Mouse (Mus musculus): ENCODE measurements around the gene Lrtm1. TPM values are rescaled to one million over a fixed set of nuclear protein-coding genes. Genes with fewer than 3 reads are reported as not detected.

Lrtm1 gene
- polyA plus RNA-seq, 1 experiment from 2014 or later = 0.09 TPM

DNA sequence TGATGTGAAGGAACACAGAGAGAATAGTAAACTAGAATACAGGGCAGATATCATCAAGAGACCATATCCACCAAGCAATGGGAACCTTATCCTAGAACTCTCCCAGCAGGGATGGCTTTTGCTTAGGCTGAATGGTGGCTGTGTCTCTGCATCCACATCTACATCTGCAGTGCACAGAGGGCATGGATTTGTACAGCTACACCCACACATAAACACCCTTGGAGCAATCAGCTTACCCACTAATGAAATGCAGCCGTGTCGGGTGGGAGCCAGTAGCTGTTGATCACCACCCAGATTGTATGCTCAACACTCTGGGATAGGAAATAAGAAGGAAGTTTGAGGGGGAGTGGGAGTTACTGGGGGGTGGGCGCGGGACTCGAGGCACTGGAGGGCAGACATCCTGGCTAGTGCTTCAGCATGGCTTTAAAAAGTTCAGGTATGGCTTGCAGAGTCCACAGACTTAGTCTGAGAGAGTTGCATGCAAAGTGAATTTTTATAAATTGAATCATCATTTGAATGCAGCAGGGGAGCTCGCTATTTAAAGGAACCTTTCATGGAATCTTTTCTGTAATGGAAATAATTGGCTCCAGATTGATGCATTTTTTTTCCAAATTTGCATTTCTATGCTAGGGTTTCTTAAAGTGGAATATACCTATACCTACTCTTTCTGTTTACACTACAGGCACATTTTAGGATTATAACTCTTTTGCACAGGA is 10.5 kb downstream of the Lrtm1 start:
- Histone ChIP-seq H3K4me1 (ENCODE audit: control insufficient read depth, insufficient read depth, low read length) (no peaks in the 10 kb centered on the region), H3K4me3 (ENCODE audit: low read length) (no peak overlapping the region), H3K27me3 (ENCODE audit: control insufficient read depth, insufficient read depth, low read length) (no peaks in the 10 kb centered on the region), H3K27ac (ENCODE audit: low read depth, low read length) (no peak overlapping the region), H3K36me3 (ENCODE audit: control insufficient read depth, insufficient read depth, low read length) (no peaks in the 10 kb centered on the region), H3K4me2 (replicated peaks; ENCODE audit: low read depth, low read length) (no peak overlapping the region), H3K9me3 (ENCODE audit: control insufficient read depth, low read length) (no peaks in the 10 kb centered on the region), H3K9ac (ENCODE audit: low read depth, low read length) (no peak overlapping the region)
- ATAC-seq (ENCODE audit: low FRiP score, low TSS enrichment) = no peak
- 85% methylated on average over 6 of the region's 6 CpGs for WGBS

DNA sequence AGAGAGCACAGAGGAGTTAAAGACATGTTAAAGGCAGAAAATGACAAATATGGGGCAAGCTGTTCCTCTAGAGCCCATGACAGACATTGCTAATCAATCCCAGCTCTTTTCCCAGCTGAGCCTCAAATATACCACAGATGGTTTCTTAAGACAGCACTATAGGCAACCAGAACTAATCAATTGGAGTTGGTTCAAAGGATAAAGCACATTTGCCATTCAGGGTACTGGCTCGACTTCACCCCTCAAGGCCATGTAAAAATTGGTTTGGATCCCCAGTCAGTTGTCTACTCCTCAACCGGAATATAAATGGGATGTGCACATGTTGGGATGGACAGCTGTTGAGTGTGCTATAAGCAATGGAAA is 11.1 kb downstream of the Lrtm1 start:
- WGBS = 87% methylated on average over 2 of the region's 2 CpGs

DNA sequence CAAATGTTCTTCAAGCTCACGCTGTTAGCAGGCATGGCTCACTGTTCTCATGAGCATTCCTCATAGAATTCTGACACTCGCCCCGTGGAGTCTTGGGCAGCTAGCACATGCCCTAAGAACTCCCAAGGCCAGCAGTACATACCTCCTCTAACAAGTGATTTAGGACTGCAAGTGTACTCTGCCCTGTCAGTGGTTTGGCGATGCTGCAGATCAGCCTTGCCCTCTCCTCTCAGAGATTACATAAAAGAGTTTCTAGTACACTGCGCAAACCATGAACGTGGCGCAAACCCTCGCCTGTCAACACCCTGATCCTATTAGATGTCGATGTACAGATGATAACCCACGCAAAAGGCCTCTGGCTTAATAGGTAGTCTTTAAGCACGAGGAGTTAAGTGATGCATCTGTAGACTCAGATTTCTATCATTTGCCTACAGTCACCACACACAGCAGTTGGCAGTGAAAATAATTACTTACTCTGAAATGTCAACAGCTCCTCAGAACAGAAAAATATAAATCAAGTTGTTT is 11.9 kb downstream of the Lrtm1 start:
- no peak for ATAC-seq (ENCODE audit: low FRiP score, low TSS enrichment)
- H3K4me3 ChIP-seq (ENCODE audit: low read length) = no peak overlapping the region
- H3K9me3 ChIP-seq (ENCODE audit: control insufficient read depth, low read length) = no peaks in the 10 kb centered on the region
- no peaks in the 10 kb centered on the region for H3K4me1 ChIP-seq (ENCODE audit: control insufficient read depth, insufficient read depth, low read length)
- no peaks in the 10 kb centered on the region for H3K27me3 ChIP-seq (ENCODE audit: control insufficient read depth, insufficient read depth, low read length)
- 78% methylated on average over 11 of the region's 11 CpGs for WGBS
- no peaks in the 10 kb centered on the region for H3K36me3 ChIP-seq (ENCODE audit: control insufficient read depth, insufficient read depth, low read length)
- H3K9ac ChIP-seq (ENCODE audit: low read depth, low read length) = no peak overlapping the region
- H3K27ac ChIP-seq (ENCODE audit: low read depth, low read length) = no peak overlapping the region
- no peak overlapping the region for H3K4me2 ChIP-seq (replicated peaks; ENCODE audit: low read depth, low read length)

More for the DNA sequence above, 11.1 kb downstream of the Lrtm1 start:
- Histone ChIP-seq H3K36me3 (ENCODE audit: control insufficient read depth, insufficient read depth, low read length) (no peaks in the 10 kb centered on the region), H3K27me3 (ENCODE audit: control insufficient read depth, insufficient read depth, low read length) (no peaks in the 10 kb centered on the region), H3K9me3 (ENCODE audit: control insufficient read depth, low read length) (no peaks in the 10 kb centered on the region), H3K4me2 (replicated peaks; ENCODE audit: low read depth, low read length) (no peak overlapping the region), H3K4me1 (ENCODE audit: control insufficient read depth, insufficient read depth, low read length) (no peaks in the 10 kb centered on the region), H3K27ac (ENCODE audit: low read depth, low read length) (no peak overlapping the region), H3K4me3 (ENCODE audit: low read length) (no peak overlapping the region), H3K9ac (ENCODE audit: low read depth, low read length) (no peak overlapping the region)
- ATAC-seq (ENCODE audit: low FRiP score, low TSS enrichment) = no peak

DNA sequence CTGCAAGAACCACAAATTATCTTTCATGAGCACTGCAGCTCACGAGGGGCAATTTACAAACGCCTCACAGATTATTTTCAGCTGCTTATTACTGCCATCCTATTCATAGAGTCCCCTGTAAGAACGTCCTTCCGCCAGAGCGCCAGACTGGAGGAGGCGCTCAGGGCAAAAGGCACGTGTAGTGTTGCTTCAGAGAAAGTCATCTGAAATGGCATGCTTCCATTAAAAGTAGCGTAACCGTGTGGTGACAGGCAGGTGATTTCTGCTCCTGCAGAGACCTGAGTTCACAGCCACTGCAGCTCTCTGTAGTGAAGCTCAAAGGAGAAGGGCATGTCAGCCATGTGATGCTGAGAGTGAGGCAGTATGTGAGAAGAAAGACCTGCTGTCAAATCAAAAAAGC is 12.5 kb downstream of the Lrtm1 start:
- no peaks in the 10 kb centered on the region for H3K36me3 ChIP-seq (ENCODE audit: control insufficient read depth, insufficient read depth, low read length)
- H3K9me3 ChIP-seq (ENCODE audit: control insufficient read depth, low read length) = no peaks in the 10 kb centered on the region
- H3K4me1 ChIP-seq (ENCODE audit: control insufficient read depth, insufficient read depth, low read length) = no peaks in the 10 kb centered on the region
- no peak for ATAC-seq (ENCODE audit: low FRiP score, low TSS enrichment)
- no peak overlapping the region for H3K9ac ChIP-seq (ENCODE audit: low read depth, low read length)
- whole genome bisulfite sequencing = 72% methylated on average over 9 of the region's 9 CpGs
- H3K27me3 ChIP-seq (ENCODE audit: control insufficient read depth, insufficient read depth, low read length) = no peaks in the 10 kb centered on the region
- no peak overlapping the region for H3K27ac ChIP-seq (ENCODE audit: low read depth, low read length)
- no peak overlapping the region for H3K4me2 ChIP-seq (replicated peaks; ENCODE audit: low read depth, low read length)
- no peak overlapping the region for H3K4me3 ChIP-seq (ENCODE audit: low read length)

DNA sequence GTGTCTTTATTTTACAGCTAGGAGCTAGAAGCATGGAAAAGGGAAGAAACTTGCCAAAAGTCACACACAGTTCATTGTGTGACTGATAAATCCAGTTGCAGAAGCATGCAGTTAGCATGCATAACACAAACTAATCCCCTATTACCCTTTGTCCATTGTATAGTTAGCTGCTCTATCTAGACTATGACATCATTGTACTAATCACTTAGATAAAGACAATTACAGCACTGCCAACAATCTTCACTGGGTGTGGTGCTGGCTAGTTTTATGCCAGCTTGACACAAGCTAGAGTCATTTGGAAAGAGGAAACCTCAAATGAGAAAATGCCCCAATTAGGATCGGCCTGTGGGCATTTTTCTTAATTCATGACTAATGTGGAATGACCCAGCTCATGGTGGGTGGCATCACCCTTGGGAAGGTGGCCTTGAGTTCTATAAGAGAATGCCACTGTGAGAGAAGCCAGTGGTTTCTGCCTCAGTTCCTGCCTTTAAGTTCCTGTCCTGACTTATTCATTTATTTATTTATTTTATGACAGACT is 13.9 kb downstream of the Lrtm1 start:
- H3K4me2 ChIP-seq (replicated peaks; ENCODE audit: low read depth, low read length) = no peak overlapping the region
- H3K9me3 ChIP-seq (ENCODE audit: control insufficient read depth, low read length) = no peaks in the 10 kb centered on the region
- H3K4me1 ChIP-seq (ENCODE audit: control insufficient read depth, insufficient read depth, low read length) = no peaks in the 10 kb centered on the region
- no peaks in the 10 kb centered on the region for H3K27me3 ChIP-seq (ENCODE audit: control insufficient read depth, insufficient read depth, low read length)
- H3K27ac ChIP-seq (ENCODE audit: low read depth, low read length) = no peak overlapping the region
- H3K9ac ChIP-seq (ENCODE audit: low read depth, low read length) = no peak overlapping the region
- WGBS = 85% methylated on average over 1 of the region's 1 CpGs
- no peak overlapping the region for H3K4me3 ChIP-seq (ENCODE audit: low read length)
- no peak for ATAC-seq (ENCODE audit: low FRiP score, low TSS enrichment)
- H3K36me3 ChIP-seq (ENCODE audit: control insufficient read depth, insufficient read depth, low read length) = no peaks in the 10 kb centered on the region

DNA sequence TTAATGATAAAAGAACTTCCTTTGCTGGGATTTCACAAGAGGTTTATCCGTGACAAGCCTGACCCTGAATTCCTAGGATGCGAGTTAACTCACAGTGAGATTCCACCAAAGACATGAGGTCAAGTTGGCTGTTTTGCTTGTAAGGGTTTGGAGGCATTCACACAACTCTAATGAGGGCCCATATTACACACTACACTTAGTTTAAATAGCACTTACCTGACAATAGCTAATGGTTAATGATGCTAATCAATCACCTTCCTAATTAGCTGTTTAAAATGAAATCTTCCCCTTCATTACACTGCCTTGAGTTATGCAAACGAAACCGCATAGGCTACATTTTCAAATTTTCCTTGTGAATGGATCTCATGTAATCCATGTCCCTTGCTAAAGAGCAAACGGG is 20.2 kb downstream of the Lrtm1 start:
- H3K4me2 ChIP-seq (replicated peaks; ENCODE audit: low read depth, low read length) = no peak overlapping the region
- no peaks in the 10 kb centered on the region for H3K9me3 ChIP-seq (ENCODE audit: control insufficient read depth, low read length)
- no peak overlapping the region for H3K27ac ChIP-seq (ENCODE audit: low read depth, low read length)
- no peak overlapping the region for H3K4me3 ChIP-seq (ENCODE audit: low read length)
- H3K27me3 ChIP-seq (ENCODE audit: control insufficient read depth, insufficient read depth, low read length) = no peaks in the 10 kb centered on the region
- no peak for ATAC-seq (ENCODE audit: low FRiP score, low TSS enrichment)
- WGBS = 65% methylated on average over 5 of the region's 5 CpGs
- no peaks in the 10 kb centered on the region for H3K36me3 ChIP-seq (ENCODE audit: control insufficient read depth, insufficient read depth, low read length)
- H3K9ac ChIP-seq (ENCODE audit: low read depth, low read length) = no peak overlapping the region
- H3K4me1 ChIP-seq (ENCODE audit: control insufficient read depth, insufficient read depth, low read length) = no peaks in the 10 kb centered on the region

DNA sequence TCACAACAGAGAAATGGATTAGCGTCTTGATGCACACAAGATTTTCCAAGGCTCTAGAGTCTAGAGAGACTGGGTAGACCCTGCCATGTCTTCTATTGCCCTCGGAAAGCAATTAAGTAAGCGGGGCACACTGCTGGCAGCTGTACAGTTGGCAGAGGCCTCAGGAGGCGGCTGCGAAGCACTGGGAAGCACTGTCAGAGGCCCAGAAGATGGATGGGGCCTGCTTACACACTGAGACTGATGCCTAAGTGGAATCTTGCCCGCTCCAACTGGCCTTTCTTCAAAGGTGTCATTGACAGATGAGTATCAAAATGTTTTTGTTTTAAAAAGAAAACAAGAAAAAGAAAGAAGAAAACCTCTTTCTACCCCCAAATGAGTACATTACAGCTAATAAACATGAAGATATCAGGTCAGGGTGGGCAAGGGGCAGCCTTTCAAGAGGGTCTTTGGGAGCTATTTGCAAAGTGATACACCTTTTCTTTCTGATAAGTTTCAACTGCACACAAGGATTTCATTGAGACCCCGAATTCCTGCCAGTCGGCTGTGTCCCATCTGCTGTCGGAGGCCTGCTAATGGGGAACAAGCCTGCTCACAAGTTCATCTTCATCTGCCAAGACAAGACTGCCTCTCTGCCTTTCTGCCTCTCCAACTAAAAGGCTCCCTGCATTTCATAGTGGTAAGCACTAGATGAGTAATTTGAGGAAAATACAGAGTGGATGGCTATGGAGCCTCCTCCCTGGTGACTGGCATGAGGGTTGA is 22.8 kb downstream of the Lrtm1 start:
- WGBS = 48% methylated on average over 9 of the region's 9 CpGs
- no peaks in the 10 kb centered on the region for H3K36me3 ChIP-seq (ENCODE audit: control insufficient read depth, insufficient read depth, low read length)
- no peak overlapping the region for H3K4me3 ChIP-seq (ENCODE audit: low read length)
- no peak for ATAC-seq (ENCODE audit: low FRiP score, low TSS enrichment)
- no peak overlapping the region for H3K4me2 ChIP-seq (replicated peaks; ENCODE audit: low read depth, low read length)
- no peaks in the 10 kb centered on the region for H3K9me3 ChIP-seq (ENCODE audit: control insufficient read depth, low read length)
- no peaks in the 10 kb centered on the region for H3K4me1 ChIP-seq (ENCODE audit: control insufficient read depth, insufficient read depth, low read length)
- H3K9ac ChIP-seq (ENCODE audit: low read depth, low read length) = no peak overlapping the region
- H3K27me3 ChIP-seq (ENCODE audit: control insufficient read depth, insufficient read depth, low read length) = no peaks in the 10 kb centered on the region
- no peak overlapping the region for H3K27ac ChIP-seq (ENCODE audit: low read depth, low read length)

DNA sequence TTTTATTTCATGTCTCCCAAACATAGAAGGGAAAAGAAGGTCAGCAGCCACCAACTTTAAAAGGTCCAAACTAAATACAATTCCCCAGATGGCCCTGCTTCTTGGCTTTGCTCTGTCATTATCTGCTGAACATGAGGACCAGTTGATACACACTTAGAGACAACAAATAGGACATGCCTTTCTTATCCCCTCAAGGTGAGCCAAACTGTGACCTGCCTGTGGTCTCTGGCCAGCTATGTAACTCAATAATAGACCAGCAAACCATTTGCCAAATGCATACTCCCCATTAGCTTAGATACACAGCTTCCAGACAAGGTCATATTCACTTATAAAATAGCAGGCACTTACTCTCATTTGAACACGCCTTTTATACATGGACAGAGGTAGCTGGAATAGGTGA is 23.5 kb downstream of the Lrtm1 start:
- H3K4me1 ChIP-seq (ENCODE audit: control insufficient read depth, insufficient read depth, low read length) = no peaks in the 10 kb centered on the region
- no peaks in the 10 kb centered on the region for H3K9me3 ChIP-seq (ENCODE audit: control insufficient read depth, low read length)
- H3K4me3 ChIP-seq (ENCODE audit: low read length) = no peak overlapping the region
- H3K36me3 ChIP-seq (ENCODE audit: control insufficient read depth, insufficient read depth, low read length) = no peaks in the 10 kb centered on the region
- no peak overlapping the region for H3K9ac ChIP-seq (ENCODE audit: low read depth, low read length)
- no peak overlapping the region for H3K27ac ChIP-seq (ENCODE audit: low read depth, low read length)
- no peaks in the 10 kb centered on the region for H3K27me3 ChIP-seq (ENCODE audit: control insufficient read depth, insufficient read depth, low read length)
- H3K4me2 ChIP-seq (replicated peaks; ENCODE audit: low read depth, low read length) = no peak overlapping the region
- WGBS = 61% methylated on average over 1 of the region's 1 CpGs
- no peak for ATAC-seq (ENCODE audit: low FRiP score, low TSS enrichment)

DNA sequence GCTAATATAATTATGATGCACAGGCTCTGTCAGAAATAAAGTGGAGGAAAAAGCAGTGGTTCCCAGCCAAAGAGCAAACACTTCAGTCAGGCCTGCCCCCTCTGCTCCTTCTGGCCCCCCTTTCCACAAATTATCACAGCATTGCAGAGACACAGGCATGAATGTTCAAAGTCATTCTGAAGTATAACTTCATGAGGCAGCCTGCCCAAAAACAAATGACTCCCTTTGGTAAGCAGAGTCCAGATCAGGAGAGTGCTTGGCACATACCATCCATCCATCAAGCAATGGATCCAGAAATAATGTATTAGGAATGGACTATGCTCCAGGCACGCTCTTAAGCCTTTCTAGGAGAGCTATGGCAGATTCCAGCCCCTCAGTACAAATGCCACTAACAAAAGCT is 24.3 kb downstream of the Lrtm1 start:
- 76% methylated on average over 1 of the region's 1 CpGs for WGBS

More for the DNA sequence above, 24.3 kb downstream of the Lrtm1 start:
- Histone ChIP-seq H3K4me1 (ENCODE audit: control insufficient read depth, insufficient read depth, low read length) (no peaks in the 10 kb centered on the region), H3K27ac (ENCODE audit: low read depth, low read length) (no peak overlapping the region), H3K9ac (ENCODE audit: low read depth, low read length) (no peak overlapping the region), H3K4me2 (replicated peaks; ENCODE audit: low read depth, low read length) (no peak overlapping the region), H3K27me3 (ENCODE audit: control insufficient read depth, insufficient read depth, low read length) (no peaks in the 10 kb centered on the region), H3K9me3 (ENCODE audit: control insufficient read depth, low read length) (no peaks in the 10 kb centered on the region), H3K4me3 (ENCODE audit: low read length) (no peak overlapping the region), H3K36me3 (ENCODE audit: control insufficient read depth, insufficient read depth, low read length) (no peaks in the 10 kb centered on the region)
- no peak for ATAC-seq (ENCODE audit: low FRiP score, low TSS enrichment)
